Mouse (Mus musculus) ES-E14 (cell line): ENCODE data around the gene Rap1gap. TPM values are rescaled to one million over a fixed set of nuclear protein-coding genes. Genes with fewer than 3 reads are reported as not detected.

Experiments used
- DNase-seq: peaks from one replicate; pipeline ENCODE4 v3.0.0-alpha.2; 2013; ENCODE audit warnings: low read depth, low spot score
- H3K27ac ChIP-seq: 2 replicates; pipeline ENCODE4 v1.5.1; 2012; ENCODE audit warnings: low read depth, mild to moderate bottlenecking, low read length, moderate library complexity, mixed read lengths; ENCODE audit not compliant: poor library complexity, insufficient read depth, severe bottlenecking
- H3K36me3 ChIP-seq: 2 replicates; pipeline ENCODE4 v1.6.1; 2012; ENCODE audit warnings: mild to moderate bottlenecking, low read length, moderate library complexity, mixed read lengths; ENCODE audit not compliant: control insufficient read depth, poor library complexity, insufficient read depth, severe bottlenecking
- H3K4me1 ChIP-seq, 2 experiments: fragments of 150-350 bp in 1 of 2; sonication (generic) in 1 of 2; 2 replicates each; pipeline ENCODE4 v1.6.1; 2012; ENCODE audit warnings: low read length in 2 of 2, mild to moderate bottlenecking in 1 of 2, mixed read lengths in 1 of 2; ENCODE audit not compliant: control insufficient read depth in 2 of 2, insufficient read depth in 2 of 2, poor library complexity in 1 of 2
- H3K4me3 ChIP-seq, 2 experiments: fragments of 150-350 bp in 1 of 2; sonication (generic) in 1 of 2; 2 replicates each; pipeline ENCODE4 v1.5.1; 2012; ENCODE audit warnings: low read length in 2 of 2, low read depth in 1 of 2, mild to moderate bottlenecking in 1 of 2, mixed read lengths in 1 of 2; ENCODE audit not compliant: insufficient read depth in 1 of 2, poor library complexity in 1 of 2, severe bottlenecking in 1 of 2
- H3K9ac ChIP-seq: 2 replicates; pipeline ENCODE4 v1.6.1; 2012; ENCODE audit warnings: low read depth, mild to moderate bottlenecking, low read length, mixed read lengths; ENCODE audit not compliant: poor library complexity, insufficient read depth, severe bottlenecking
- H3K9me3 ChIP-seq: fragments of 150-350 bp; sonication (generic); 2 replicates; pipeline ENCODE4 v1.6.1; 2012; ENCODE audit warnings: low read depth, mild to moderate bottlenecking, low read length; ENCODE audit not compliant: control insufficient read depth, insufficient read depth
- CHD2 ChIP-seq: IDR thresholded peaks from 2 replicates; pipeline ENCODE4 v1.6.1; 2014; ENCODE audit warnings: mild to moderate bottlenecking, low read depth, low read length, inconsistent platforms
- HCFC1 ChIP-seq: IDR thresholded peaks from 2 replicates; pipeline ENCODE4 v1.6.1; 2012; ENCODE audit warnings: low read length, inconsistent platforms, borderline replicate concordance; ENCODE audit not compliant: insufficient read depth
- MAFK ChIP-seq: IDR thresholded peaks from 2 replicates; pipeline ENCODE4 v1.6.1; 2014; ENCODE audit warnings: mild to moderate bottlenecking, low read depth, low read length, inconsistent platforms; ENCODE audit not compliant: insufficient read depth
- ZC3H11A ChIP-seq: IDR thresholded peaks from 2 replicates; pipeline ENCODE4 v1.6.1; 2012; ENCODE audit warnings: low read depth, mild to moderate bottlenecking, inconsistent platforms, low read length, borderline replicate concordance
- ZNF384 ChIP-seq: IDR thresholded peaks from 2 replicates; pipeline ENCODE4 v1.6.1; 2012; ENCODE audit warnings: low read depth, low read length, inconsistent platforms
- in situ Hi-C, 2 experiments: fragments of 600-800 bp; cut with MboI; formaldehyde crosslinking; loops; one replicate each; pipeline ENCODE4 v1.15.1; 2025; ENCODE audit warnings: low sequenced_read_pairs in 2 of 2, inconsistent platforms in 1 of 2; ENCODE audit not compliant: unreplicated experiment in 2 of 2
- total RNA-seq: library from RNA; depleted of rRNA; stranded (reverse); fragments of 300-350 nt; gene quantifications from 2 replicates; pipeline ENCODE4 v1.2.3, GENCODE M21; 2012

The Rap1gap gene
- total RNA-seq, 1 experiment, result 13.4 TPM

GRCm38 (mm10) chr4:137717671-137718070 lies 53.1 kb downstream of the Rap1gap start:
- in situ Hi-C loops, result no loop called here
- no peak for TF ChIP-seq CHD2
- no peak for TF ChIP-seq HCFC1
- TF ChIP-seq MAFK, result no peak
- no peak for TF ChIP-seq ZC3H11A
- TF ChIP-seq ZNF384, result no peak
- Histone ChIP-seq H3K4me3 (no peak overlapping the region), H3K4me1 (peaks cover 4 to 34% of the 10 kb centered on the region in 2 experiments), H3K9me3 (no peaks in the 10 kb centered on the region), H3K36me3 (peaks cover 8% of the 10 kb centered on the region; the same call in 1 of the 2 replicates), H3K27ac (no peak overlapping the region), H3K9ac (no peak overlapping the region; the same call in 1 of the 2 replicates)
- no peak for DNase-seq

GRCm38 (mm10) chr4:137719378-137720077 lies 55.0 kb downstream of the Rap1gap start:
- peak; percentile 28; the same call in 1 of the 2 replicates for TF ChIP-seq MAFK
- TF ChIP-seq CHD2, result no peak
- H3K9ac ChIP-seq, result peak overlapping the region; percentile 54

GRCm38 (mm10) chr4:137721563-137721962 lies 57.0 kb downstream of the Rap1gap start:
- in situ Hi-C loops, result no loop called here
- Histone ChIP-seq H3K9me3 (no peaks in the 10 kb centered on the region), H3K4me1 (peaks cover 4 to 44% of the 10 kb centered on the region in 2 experiments), H3K4me3 (no peak overlapping the region), H3K27ac (no peak overlapping the region), H3K36me3 (peaks cover 14% of the 10 kb centered on the region; the same call in 1 of the 2 replicates), H3K9ac (no peak overlapping the region)
- DNase-seq, result no peak
- no peak for TF ChIP-seq ZNF384
- no peak for TF ChIP-seq ZC3H11A
- TF ChIP-seq HCFC1, result no peak
- TF ChIP-seq CHD2, result no peak
- TF ChIP-seq MAFK, result no peak

More at GRCm38 (mm10) chr4:137719378-137720077, 55.0 kb downstream of the Rap1gap start:
- in situ Hi-C loops, result no loop called here
- Histone ChIP-seq H3K36me3 (peaks cover 8% of the 10 kb centered on the region; the same call in 1 of the 2 replicates), H3K27ac (peak overlapping the region; percentile 61; the same call in 1 of the 2 replicates), H3K4me1 (peaks cover 4 to 45% of the 10 kb centered on the region in 2 experiments), H3K4me3 (peak overlapping the region; percentile 49 to 68; a peak in 3 of 4 replicates), H3K9me3 (no peaks in the 10 kb centered on the region)
- no peak for DNase-seq

GRCm38 (mm10) chr4:137722230-137722629 lies 57.7 kb downstream of the Rap1gap start:
- H3K4me1 ChIP-seq, result peaks cover 4 to 47% of the 10 kb centered on the region in 2 experiments
- in situ Hi-C loops, result no loop called here
- TF ChIP-seq CHD2, result no peak
- TF ChIP-seq MAFK, result no peak
- no peak for TF ChIP-seq HCFC1
- TF ChIP-seq ZC3H11A, result no peak
- no peak for TF ChIP-seq ZNF384
- H3K4me3 ChIP-seq, result no peak overlapping the region
- H3K36me3 ChIP-seq, result peaks cover 14% of the 10 kb centered on the region; the same call in 1 of the 2 replicates
- DNase-seq, result no peak
- H3K27ac ChIP-seq, result no peak overlapping the region
- H3K9me3 ChIP-seq, result no peaks in the 10 kb centered on the region
- H3K9ac ChIP-seq, result no peak overlapping the region
